Mouse (Mus musculus): ENCODE data around the gene Lnp1.

- TF ChIP-seq CTCF (IDR thresholded peaks at IDR 0.05; ENCODE audit: insufficient read depth, low read depth, low read length) = no peak
- no peak for TF ChIP-seq POLR2A (IDR thresholded peaks at IDR 0.05; ENCODE audit: insufficient read depth, low read depth, low read length)
These were observed 7.7 kb downstream of the Lnp1 start for GRCm38 (mm10) chr16:56920102-56920657.

All from olfactory bulb, adult 2 months (tissue).